Mouse (Mus musculus) mesoderm, embryonic 11.5 days (tissue): ENCODE measurements around the gene Gm21627.
"Not testable (repeated sequence)": the region's sequence is repeated elsewhere in the genome, so short reads cannot be mapped to it uniquely, and the experiment has no call there.

Experiments
- DNase-seq: peaks from one replicate; pipeline ENCODE4 v3.0.0-alpha.2; 2012; ENCODE audit warnings: low read depth, low spot score

The Gm21627 gene

GRCm38 (mm10) chrY:63228127-63228526, at the start of gene Gm21627:
Gene Gm21627, plus strand, starts transcription at chrY:63228427.
- DNase-seq = not testable (repeated sequence)
